Mouse (Mus musculus) T-cell, adult 2 months (primary cell): ENCODE measurements around the gene Hrg.
"Not testable (repeated sequence)": the region's sequence is repeated elsewhere in the genome, so short reads cannot be mapped to it uniquely, and the experiment has no call there.

Source experiments
- DNase-seq: peaks from one replicate; pipeline ENCODE4 v3.0.0; 2022; ENCODE audit warnings: low spot score

Hrg gene

GRCm38 (mm10) chr16:22961073-22961472 is 10.2 kb downstream of the Hrg start:
- DNase-seq = no peak

- DNase-seq = no peak
Observed at GRCm38 (mm10) chr16:22962256-22962655, 11.4 kb downstream of the Hrg start.

- no peak for DNase-seq
Observed at GRCm38 (mm10) chr16:22963293-22963692, 12.4 kb downstream of the Hrg start.

GRCm38 (mm10) chr16:22967383-22968030 is 16.6 kb downstream of the Hrg start:
- no peak for DNase-seq

- DNase-seq = not testable (repeated sequence)
Observed at GRCm38 (mm10) chr16:22996951-22997350, 46.1 kb downstream of the Hrg start.
